Mouse (Mus musculus) NIH3T3 (cell line): ENCODE results near the gene Gm37240.

ENCODE experiments used
- DNase-seq: peaks from one replicate; pipeline ENCODE4 v3.0.0-alpha.2; 2012; ENCODE audit warnings: low read depth

The Gm37240 gene

GRCm38 (mm10) chr3:85878911-85879310 is 8.4 kb downstream of the Gm37240 start:
- DNase-seq: no peak

DNA sequence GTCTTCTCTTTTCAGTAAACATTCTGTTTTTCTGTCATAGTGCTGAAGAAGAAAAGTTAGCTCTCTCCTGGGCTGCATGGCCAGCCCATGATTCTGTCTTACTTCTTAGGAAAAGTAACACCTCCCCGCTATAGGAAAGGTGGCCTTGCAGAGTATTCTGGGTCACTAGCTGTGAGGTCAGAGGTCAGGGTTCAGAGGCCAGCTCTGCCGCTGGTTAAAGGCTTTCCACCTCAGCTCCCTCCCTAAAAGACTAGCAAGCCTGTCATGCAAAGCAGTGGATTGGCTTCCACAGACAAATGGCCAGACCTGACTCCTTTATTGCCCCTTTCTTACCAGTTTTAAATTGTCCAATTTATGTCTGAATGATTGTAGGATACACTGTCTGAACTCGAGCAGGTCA is 23.3 kb downstream of the Gm37240 start:
- DNase-seq: no peak

- DNase-seq: no peak
Measured at GRCm38 (mm10) chr3:85862886-85863285, 24.4 kb downstream of the Gm37240 start.

- no peak for DNase-seq
Measured at GRCm38 (mm10) chr3:85860996-85861395, 26.3 kb downstream of the Gm37240 start.

DNA sequence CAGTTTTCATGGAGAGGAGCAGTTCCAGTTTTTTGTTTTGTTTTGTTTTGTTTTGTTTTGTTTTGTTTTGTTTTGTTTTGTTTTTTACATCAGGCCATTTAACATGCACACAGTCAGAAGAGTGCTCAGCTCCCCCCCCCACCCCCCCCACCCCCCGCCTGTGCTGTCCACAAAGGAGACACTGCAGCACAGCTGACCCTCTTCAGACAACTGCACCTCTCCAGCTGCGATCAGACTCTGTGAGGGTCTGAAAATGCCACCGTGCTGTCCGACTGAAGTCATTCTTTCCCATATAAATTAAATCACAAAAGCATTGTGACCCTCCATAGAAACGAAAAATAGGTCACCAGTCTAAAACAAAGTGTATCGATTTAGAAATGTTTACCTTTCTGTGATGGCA is 28.0 kb downstream of the Gm37240 start:
- no peak for DNase-seq

GRCm38 (mm10) chr3:85858140-85859135 is 28.9 kb downstream of the Gm37240 start:
- DNase-seq: peak; percentile 30

DNA sequence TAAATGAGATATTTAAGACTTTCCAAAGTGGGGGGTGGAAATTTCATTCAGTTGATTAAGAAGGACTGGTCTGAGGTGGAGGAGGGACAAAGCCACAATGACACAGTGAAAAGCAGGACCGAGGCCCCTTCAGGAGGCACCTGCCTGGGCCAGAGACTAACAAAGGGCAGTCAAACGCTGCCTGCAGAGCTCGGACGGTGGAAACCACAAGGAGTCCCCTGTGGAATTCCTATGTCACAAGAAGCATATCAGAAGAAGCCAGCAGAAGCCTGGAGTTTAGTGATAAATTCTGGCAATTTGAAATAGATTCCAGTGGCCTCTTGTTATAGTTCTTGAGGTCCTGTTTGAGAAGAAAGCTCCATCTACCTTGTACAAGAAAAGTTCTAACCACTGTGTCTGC is 30.2 kb downstream of the Gm37240 start:
- DNase-seq: no peak

DNA sequence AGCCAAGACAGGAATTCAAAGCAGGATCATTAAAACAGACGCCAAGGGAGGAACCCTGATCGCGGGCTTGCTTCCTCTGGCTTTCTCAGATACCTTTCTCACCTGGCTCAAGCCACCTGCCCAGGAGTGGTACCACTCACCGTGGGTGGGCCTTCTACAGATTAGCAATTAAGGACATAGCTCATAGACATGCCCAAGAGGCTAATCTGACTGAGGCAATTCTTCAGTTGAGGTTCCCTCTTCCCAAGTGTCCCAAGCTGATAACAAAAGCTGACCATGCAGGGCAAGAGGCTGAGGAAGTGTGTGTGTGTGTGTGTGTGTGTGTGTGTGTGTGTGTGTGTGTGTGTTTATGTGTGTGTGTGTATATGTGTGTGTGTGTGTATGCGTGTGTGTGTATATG is 31.4 kb downstream of the Gm37240 start:
- DNase-seq: no peak

DNA sequence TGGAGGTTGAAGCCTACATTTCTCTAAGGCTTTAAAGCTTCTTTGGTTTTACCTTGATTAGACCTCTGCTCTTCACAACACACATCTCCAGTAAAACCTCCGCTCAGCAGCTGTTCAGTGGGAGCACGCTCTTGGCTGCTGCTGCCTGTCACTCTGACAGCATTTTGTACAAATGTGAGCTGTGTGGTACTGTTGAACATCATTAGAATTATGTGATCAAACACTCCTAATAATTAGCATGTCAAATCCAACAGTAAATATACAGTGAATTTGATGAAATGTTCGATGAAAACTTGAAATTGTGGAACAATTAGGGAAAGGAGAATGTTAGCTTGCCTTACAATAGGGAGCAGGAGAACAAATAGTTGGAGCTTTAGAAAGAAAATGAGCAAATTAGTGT is 32.3 kb downstream of the Gm37240 start:
- no peak for DNase-seq

DNA sequence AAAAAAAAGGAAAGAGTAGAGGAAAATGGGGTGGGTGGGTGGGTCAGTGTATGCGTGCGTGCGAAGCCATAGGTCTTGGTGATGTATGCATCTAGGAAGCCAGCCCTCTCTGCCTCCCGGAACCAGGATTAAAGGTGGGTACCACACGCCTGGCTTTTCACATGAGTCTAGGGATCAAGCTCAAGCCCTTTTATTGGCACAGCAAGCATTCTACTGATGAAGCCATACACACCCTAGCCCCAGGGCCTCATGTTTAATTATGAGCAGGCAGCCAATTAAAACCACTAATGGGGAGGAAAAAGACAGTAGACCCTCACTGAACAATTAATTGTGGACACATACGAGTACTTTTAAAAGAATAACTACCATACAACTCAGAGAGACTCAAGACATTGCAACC is 33.2 kb downstream of the Gm37240 start:
- no peak for DNase-seq

- DNase-seq: no peak
Measured at GRCm38 (mm10) chr3:85853715-85854114, 33.6 kb downstream of the Gm37240 start.

- no peak for DNase-seq
Measured at GRCm38 (mm10) chr3:85850079-85850478, 37.2 kb downstream of the Gm37240 start.

GRCm38 (mm10) chr3:85846316-85846715 is 41.0 kb downstream of the Gm37240 start:
- DNase-seq: no peak

DNA sequence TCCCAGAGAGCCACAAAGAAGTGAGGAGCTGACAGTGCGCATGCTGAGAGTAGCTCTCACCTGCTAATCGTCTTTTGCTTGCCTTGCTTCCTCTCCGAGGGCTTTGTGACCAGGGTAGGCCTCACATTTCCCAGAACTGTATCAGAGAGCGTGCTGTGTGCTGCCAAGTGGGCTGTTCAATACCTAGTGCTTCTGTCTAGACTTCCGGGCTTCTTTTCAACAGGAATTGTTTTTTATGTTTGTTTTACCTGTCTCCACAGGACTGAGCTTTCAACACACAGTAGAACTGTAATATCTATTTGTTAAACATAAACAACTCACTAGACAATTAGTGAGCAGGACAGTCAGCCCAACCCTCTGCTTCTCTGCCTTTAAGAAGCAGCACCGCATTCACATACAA is 42.0 kb downstream of the Gm37240 start:
- DNase-seq: no peak

DNA sequence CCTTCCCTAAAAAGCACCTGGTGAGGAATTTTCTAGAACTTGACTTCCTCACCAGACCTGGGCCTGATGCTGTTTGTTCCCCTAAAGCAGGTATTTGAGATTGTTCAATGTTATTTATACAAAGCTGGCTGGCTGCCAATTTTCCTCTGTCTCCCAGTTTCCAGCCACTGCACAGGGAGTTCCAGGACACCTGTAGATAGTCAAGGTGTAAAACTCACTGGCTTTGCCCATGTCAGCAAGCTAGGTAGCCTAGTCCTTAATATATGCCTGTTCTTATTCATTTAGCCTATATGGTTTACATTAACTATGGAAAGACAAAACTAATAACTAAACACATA is 44.5 kb downstream of the Gm37240 start:
- no peak for DNase-seq

DNA sequence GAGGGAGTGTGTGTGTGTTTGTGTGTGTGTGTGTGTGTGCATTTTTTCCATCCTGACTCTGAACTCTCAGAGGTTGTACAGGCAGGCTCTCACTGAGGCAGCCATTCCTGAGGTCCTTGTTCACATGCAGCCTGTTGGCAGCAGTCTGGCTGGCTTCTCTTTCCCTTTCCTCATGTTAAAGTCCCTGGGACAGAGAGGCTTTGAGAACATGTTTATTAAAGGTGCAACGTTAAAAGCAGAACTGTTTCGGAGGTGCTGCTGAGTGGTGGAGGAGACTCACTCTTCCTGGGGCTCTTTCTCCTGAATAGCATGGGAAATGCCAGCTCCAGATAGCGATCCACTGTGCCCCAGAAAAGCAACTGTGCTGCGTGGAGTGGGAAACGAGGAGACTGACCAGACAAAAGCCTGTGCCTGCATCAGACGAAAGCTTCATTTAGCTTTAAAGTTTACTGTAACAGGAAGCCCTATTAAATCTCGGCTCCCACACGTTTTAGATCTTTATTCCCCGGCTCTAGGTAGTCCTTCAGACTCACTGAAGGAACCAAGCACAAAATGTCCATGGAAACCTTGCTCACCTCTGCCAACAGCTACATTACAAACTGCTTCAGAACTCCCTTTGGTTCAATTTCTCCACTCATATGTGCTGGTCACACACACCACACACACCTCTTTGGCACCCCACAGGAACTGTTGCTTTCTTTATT is 45.0 kb downstream of the Gm37240 start:
- DNase-seq: peak; percentile 35

GRCm38 (mm10) chr3:85841454-85842176 is 45.7 kb downstream of the Gm37240 start:
- no peak for DNase-seq

DNA sequence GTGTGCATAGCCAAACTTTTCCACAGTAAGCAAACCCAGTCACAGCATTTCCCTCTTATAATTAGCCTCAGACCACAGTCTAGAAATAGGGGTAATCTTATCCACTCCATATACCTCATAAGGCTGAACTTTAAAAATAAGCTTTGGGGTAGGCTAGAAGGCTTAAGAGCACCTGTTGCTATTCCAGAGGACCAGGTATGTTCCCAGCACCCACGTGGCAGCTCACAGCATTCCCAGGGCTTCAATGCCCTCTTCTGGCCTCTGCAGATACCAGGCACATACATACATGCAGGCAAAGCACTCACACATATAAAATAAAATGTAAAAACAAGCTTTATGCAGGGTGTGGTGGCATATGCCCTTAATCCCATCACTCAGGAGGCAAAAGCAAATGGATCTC is 53.7 kb downstream of the Gm37240 start:
- no peak for DNase-seq

- DNase-seq: no peak
Measured at GRCm38 (mm10) chr3:85832490-85833155, 54.7 kb downstream of the Gm37240 start.

DNA sequence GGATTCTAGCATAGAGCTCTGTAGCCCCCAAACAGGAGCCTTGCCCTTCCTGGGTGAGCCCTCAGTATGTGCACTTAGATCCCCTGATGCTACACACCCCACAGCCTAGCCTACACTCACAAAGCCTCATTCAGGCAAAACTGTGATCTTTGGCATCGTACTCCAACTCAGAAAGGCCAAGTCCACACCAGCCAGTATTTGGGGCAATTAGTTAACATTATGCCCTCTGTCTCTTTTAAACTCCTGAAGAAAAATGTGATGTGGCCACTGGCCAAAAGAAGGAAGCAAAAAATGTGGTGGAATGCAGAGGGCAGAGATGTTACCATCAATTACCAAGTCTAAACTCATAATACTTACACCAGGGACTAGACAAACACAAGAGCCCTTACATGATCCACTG is 55.5 kb downstream of the Gm37240 start:
- peak; percentile 34 for DNase-seq

GRCm38 (mm10) chr3:85829047-85829446 is 58.3 kb downstream of the Gm37240 start:
- no peak for DNase-seq

DNA sequence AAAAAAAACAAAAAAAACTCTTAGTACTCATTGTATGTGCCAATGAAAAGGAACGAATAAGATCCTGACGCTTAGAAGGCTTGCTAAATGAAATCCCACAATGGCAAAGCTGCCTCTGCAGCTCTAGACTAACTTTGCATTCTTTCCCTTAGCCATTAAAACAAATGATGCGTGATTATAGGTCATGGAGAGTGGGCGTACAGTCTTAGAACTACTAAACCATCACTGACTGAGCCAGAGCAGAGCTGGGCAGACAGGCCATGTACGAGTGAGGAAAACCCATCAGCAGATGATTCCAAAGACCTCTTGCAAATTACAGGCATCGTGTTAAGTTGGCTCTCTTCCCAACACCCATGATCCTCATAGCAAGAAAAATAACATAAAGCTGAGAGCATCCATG is 59.5 kb downstream of the Gm37240 start:
- no peak for DNase-seq
